Mouse (Mus musculus) layer of hippocampus, postnatal 14 days (tissue): ENCODE measurements around the gene Crxos. TPM values are rescaled to one million over a fixed set of nuclear protein-coding genes. Genes with fewer than 3 reads are reported as not detected.
A peak's percentile ranks its signal among the peaks of the same experiment; 100 is the strongest.

Experiments used
- DNase-seq, 2 experiments: peaks; one replicate each; pipeline ENCODE4 v3.0.0; 2021 to 2022; ENCODE audit warnings: low spot score in 2 of 2, mixed read lengths in 1 of 2
- total RNA-seq, 2 experiments: library from RNA; stranded (reverse); gene quantifications; 2 replicates each; pipeline ENCODE4 v1.2.3; 2021

Gene Crxos
- total RNA-seq, 2 experiments from 2014 or later = 0.16 TPM; not detected in 1

DNA sequence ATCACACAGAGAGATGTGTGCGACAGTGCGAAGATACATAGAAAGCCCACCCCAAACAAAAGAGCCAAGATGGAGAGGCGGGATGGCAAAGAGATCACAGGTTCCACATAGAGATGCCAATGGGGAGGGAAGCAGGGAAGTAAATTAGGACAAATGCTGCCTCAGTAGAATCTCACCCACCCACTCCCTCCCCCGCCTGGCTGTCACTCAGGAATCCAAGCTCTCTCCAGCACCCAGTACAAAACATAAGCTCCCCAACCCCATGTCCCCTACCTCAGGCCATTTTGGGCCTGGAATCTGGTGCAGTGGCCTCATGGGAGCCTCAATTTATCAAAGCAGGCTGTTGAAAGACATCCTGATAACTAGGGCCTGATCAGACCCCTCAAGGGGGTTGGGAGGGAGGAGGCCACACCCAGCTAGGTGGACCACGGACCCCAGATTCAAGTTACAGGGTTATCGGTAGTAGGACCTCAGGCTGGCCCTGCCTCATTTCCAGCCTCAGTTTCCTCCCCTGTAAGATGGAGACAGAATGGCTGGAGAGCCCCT is 38.3 kb downstream of the Crxos start:
- peak in 1 of 2 experiments; percentile 54 for DNase-seq

- DNase-seq = peak in 1 of 2 experiments; percentile 48
These were observed 39.4 kb downstream of the Crxos start for GRCm38 (mm10) chr7:15921796-15922195.

- peak; percentile 95 to 96 for DNase-seq
These were observed 39.9 kb downstream of the Crxos start, which contains the start of gene Selenow for GRCm38 (mm10) chr7:15922220-15922773. Gene Selenow, minus strand, starts transcription at chr7:15922402.

- no peak for DNase-seq
These were observed 47.5 kb downstream of the Crxos start for GRCm38 (mm10) chr7:15929910-15930309.

DNA sequence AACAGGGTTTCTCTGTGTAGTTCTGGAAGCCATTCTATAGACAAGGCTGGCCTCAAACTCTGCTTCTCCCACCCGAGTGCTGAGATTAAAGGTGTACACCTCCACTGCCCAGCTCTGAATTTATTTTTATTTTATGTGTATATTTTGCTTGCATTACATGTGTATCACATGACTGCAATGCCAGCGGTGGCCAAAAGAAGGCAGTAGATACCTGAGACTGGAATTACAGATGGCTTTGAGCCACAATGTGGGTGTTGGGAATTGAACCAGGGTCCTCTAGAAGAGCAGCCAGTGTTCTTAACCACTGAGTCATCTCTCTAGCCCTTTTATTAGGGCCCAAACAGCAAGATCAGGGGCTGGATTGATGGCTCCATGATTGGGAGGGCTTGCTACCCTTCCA is 48.1 kb downstream of the Crxos start:
- no peak for DNase-seq

- DNase-seq = no peak
These were observed 49.2 kb downstream of the Crxos start for GRCm38 (mm10) chr7:15931635-15932034.

DNA sequence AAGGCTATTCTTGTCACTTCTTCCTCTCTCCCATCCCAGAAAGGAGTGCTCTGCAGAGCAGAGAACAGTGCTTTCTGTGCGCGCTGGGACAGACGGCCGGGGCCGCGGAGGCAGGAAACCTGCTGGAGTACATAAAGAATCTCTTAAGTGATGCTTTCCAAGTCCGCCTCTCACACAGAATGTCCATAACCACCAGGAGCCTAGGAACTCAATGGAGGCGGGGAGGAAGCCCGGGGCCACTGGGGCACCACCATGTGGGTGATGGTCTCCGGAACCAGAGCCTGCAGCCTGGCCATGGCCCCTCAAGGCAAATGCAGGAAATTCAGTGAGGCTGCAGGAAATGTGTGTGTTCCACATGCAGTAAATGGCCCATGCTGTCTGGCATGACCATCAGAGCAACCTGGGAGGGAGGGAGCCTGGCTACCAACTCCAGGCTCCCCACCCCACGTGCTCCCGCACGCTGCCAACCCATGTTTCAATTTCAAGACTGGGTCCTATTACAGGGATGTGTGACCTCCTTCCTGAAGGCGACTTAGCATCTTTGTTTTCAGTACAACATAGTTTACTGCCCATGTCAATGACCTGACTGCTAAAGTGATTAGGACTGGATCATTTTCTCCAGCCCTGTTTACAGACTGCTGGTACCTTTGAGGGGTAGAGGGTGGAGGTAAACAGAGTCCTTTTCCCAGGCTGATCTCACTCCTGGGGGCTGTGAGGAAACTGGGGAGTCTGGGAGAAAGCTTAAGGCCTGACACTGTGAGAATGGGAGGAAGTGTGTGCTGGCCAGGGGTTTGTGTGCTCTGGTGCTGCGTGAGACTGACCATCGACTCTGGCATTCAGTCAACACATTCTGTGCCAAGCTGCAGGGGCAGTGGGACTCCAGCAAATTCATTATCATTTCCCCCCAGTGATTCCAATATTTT is 51.3 kb downstream of the Crxos start:
- DNase-seq = peak; percentile 29 to 47

DNA sequence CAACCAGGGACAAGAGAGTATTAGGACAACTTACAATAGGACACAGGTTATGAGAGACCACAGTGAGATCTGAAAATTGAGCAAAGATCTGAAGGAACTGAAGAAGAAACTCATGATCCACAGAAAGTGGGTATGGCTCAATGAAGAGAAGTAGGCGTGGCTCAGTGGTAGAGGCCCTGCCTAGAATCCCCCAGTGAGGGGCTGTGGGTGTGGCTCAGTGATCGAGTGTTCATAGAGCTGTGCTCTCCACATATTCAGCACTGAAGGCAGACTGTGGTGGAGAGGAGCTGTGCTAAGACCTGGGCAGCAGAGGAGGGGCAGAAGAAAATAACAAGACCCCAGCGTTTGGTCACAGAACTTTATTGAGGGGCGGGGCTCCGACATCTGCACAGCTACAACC is 55.1 kb downstream of the Crxos start:
- DNase-seq = no peak

DNA sequence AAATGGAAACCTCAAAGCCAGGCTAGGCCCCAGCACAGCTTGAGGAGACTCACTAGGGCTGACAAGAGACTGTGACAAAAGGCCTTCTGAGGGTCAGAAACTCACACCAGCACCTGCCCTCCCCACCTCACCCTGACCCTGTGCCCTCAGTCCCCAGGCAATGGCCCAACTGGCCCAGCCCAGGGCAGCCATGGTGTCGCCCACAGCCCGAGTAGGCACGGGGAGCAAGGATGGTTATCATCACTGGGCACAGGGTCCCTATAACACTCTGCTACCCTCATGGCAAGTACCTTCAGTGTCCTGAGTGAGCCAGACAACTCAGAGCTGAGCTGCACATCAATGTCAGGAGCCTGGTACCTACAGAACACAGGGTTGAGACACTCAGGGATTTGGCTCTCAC is 56.2 kb downstream of the Crxos start:
- no peak for DNase-seq

DNA sequence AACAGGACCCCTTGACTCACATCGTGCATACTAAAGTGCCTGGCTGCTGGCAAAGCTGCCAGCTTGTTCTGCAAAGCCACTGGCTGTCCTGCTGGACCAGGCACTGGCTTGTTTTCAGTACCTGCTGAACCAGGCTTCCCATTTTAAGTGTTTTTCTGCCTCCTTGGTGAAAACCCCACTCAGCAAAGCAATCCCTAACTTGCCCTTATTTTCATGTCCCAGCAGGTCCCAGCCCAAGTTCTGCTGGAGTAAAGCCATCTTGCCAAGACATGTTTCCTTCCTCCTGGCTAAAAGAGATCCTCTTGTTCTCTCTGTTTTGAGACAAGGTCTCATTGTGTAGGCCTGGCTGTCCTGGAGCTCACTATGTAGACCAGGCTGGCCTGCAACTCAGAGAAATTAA is 61.9 kb downstream of the Crxos start:
- no peak for DNase-seq

- DNase-seq = no peak
These were observed 62.8 kb downstream of the Crxos start for GRCm38 (mm10) chr7:15945211-15945610.

GRCm38 (mm10) chr7:15945721-15946536 is 63.5 kb downstream of the Crxos start, which contains the start of gene Nop53:
Gene Nop53, minus strand, starts transcription at chr7:15946074.
- DNase-seq = peak; percentile 96 to 98

DNA sequence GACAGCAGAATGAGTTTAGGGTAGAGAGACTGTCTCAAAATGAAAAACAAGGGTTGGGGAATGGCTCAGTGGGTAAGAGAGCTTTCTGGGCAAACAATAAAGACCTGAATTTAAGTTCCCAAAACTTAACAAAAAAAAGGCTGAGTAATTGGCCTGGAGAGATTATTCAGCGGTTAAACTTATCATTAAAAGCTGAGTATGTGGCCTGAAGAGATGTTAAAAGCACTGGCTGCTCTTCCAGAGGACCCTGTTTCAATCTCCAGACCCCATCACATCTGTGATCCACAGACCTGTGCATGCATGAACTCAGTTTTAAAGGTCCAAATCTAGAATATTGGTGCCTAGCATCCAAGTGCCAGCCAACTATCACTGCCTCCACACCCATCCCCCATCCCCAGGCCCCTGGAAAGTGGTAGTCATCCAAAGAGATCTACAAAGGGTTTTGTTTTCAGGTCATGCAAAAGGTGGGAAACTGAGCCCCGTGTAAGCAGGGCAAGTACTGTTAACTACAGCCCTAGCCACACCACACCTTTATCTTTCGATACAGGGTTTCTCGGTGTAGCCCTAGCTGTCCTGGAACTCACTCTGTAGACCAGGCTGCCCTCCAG is 65.3 kb downstream of the Crxos start:
- no peak for DNase-seq

DNA sequence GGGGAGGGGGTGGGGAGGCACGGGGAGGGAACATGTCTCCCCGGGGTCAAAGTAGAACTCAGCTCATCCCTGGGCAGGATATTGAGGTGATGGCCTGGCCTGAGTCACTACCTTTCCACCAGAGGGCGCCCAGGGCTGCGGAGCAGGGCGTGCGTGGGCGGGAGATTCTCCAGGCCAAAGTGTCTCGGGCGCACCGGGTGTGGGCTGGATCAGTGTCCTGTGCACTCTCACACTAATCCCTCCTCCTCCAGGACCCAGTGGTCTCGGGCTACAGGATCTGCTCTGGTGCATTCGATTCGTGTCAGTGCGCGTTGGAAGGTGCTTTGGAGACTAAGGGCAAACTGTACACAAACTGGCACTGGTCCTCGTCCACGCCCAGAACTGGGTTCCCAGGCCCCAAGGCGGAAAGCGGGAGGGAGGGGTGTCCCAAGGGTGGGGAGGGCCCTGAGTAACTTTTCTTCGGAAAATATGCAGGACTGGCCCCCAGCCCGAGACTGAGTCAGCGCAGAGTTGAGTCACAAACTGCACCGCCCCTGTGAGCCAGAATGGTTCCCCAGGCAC is 66.0 kb downstream of the Crxos start:
- peak; percentile 44 to 47 for DNase-seq

DNA sequence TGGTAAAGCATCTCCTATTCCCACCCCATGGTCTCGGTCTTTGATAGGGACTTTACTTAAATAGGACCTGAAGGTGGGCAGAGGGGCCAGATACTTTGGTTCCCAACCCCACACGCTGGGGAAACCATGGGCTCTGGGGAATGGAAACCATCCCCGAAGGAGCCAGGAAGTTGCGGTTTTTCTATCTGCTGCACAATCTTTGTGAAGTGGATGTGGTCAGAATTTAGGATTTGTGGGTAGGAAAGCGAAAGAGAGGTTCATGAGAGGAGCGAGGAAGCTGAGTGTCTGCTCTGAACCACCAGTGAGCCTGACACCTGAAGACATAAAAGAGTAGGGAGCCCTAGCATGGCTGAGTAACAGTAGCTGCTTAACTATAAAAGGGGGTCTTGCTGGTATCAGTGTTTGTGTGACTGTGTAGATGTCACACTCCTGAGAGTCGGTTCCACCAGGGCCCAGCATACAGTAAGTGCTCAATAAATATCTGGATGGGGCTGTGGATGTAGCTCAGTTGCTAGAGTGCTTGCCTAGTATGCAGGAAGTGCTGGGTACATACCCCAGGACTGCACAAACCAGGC is 66.9 kb downstream of the Crxos start:
- DNase-seq = no peak

GRCm38 (mm10) chr7:15950008-15950407 is 67.6 kb downstream of the Crxos start:
- DNase-seq = no peak

GRCm38 (mm10) chr7:15952416-15952815 is 70.0 kb downstream of the Crxos start:
- DNase-seq = no peak
